Mouse (Mus musculus) lung, postnatal 0 days (tissue): Measurements from ENCODE around the gene Yipf3.

ENCODE experiments used
- CTCF ChIP-seq: IDR thresholded peaks from 2 replicates; pipeline ENCODE4 v1.5.1; 2016; ENCODE audit warnings: antibody characterized with exemption, mild to moderate bottlenecking
- EP300 ChIP-seq: IDR thresholded peaks from 2 replicates; pipeline ENCODE4 v1.6.1; 2016; ENCODE audit warnings: antibody characterized with exemption, mild to moderate bottlenecking, control low read depth

- TF ChIP-seq CTCF (no peak), EP300 (no peak)
Observed at GRCm38 (mm10) chr17:46272675-46273074, 24.8 kb downstream of the Yipf3 start.
